7 mouse cellular contexts compared by ENCODE assay signal in genomic region chr2:90939750-90940149, GRCm38 (mm10). TPM values are rescaled to one million over a fixed set of nuclear protein-coding genes. Genes with fewer than 3 reads are reported as not detected.
DNase-seq lines count a peak whose midpoint lies in the region; ATAC-seq lines count a peak whose summit lies in the region.

No protein-coding gene starts in this region.

- H3K4me2 ChIP-seq in embryonic facial prominence, embryonic 12.5 days (replicated peaks): peak overlapping the region; percentile 66
- peak overlapping the region; percentile 61 for H3K4me2 ChIP-seq in hindbrain, embryonic 13.5 days

- H3K36me3 ChIP-seq in embryonic facial prominence, embryonic 12.5 days: no peaks in the 10 kb centered on the region
- no peaks in the 10 kb centered on the region for H3K36me3 ChIP-seq in hindbrain, embryonic 13.5 days

- DNase-seq in right cerebral cortex, postnatal 10 days (ENCODE audit: low spot score in 2 of 2): peak; percentile 37 to 55
- DNase-seq in right cerebral cortex, postnatal 25 days: no peak
- peak; percentile 20 to 37 for DNase-seq in lung, postnatal 4 days
- DNase-seq in adrenal gland, adult 18-20 months (ENCODE audit: low spot score in 2 of 2): no peak
- no peak for DNase-seq in thymus, postnatal 10 days (ENCODE audit: low spot score in 2 of 2)

- peak overlapping the region; percentile 97 for H3K4me3 ChIP-seq in embryonic facial prominence, embryonic 12.5 days
- H3K4me3 ChIP-seq in hindbrain, embryonic 13.5 days: peak overlapping the region; percentile 94

- no peaks in the 10 kb centered on the region for H3K27me3 ChIP-seq in embryonic facial prominence, embryonic 12.5 days
- H3K27me3 ChIP-seq in hindbrain, embryonic 13.5 days: no peaks in the 10 kb centered on the region

- no peaks in the 10 kb centered on the region for H3K9me3 ChIP-seq in embryonic facial prominence, embryonic 12.5 days
- no peaks in the 10 kb centered on the region for H3K9me3 ChIP-seq in hindbrain, embryonic 13.5 days

- 54% methylated on average over 8 of the region's 8 CpGs for WGBS in embryonic facial prominence, embryonic 12.5 days
- WGBS in hindbrain, embryonic 13.5 days: 51% methylated on average over 8 of the region's 8 CpGs

- peaks cover 20% of the 10 kb centered on the region for H3K4me1 ChIP-seq in embryonic facial prominence, embryonic 12.5 days
- peaks cover 41% of the 10 kb centered on the region for H3K4me1 ChIP-seq in hindbrain, embryonic 13.5 days (replicated peaks)

- peak overlapping the region; percentile 97 for H3K9ac ChIP-seq in embryonic facial prominence, embryonic 12.5 days
- H3K9ac ChIP-seq in hindbrain, embryonic 13.5 days: peak overlapping the region; percentile 98

- peak overlapping the region; percentile 97 for H3K27ac ChIP-seq in embryonic facial prominence, embryonic 12.5 days
- H3K27ac ChIP-seq in hindbrain, embryonic 13.5 days: peak overlapping the region; percentile 98

- ATAC-seq in embryonic facial prominence, embryonic 12.5 days (ENCODE audit: insufficient number of reproducible peaks, insufficient read depth, low FRiP score, low TSS enrichment): no peak
- peak; percentile 70 for ATAC-seq in hindbrain, embryonic 13.5 days (ENCODE audit: low FRiP score)

RNA-seq across cellular contexts. Expression of gene Celf1, which starts 0.4 kb away (rescaled TPM):
- polyA plus RNA-seq in embryonic facial prominence, embryonic 12.5 days (2016; fragmentation: Nextera tagmentation; extraction: Ambion mirVana): 113 and 116 TPM in 2 replicates
- 108 and 121 TPM in 2 replicates for polyA plus RNA-seq in hindbrain, embryonic 13.5 days (2015; fragmentation: Nextera tagmentation; extraction: Ambion mirVana)
- 10 to 100 TPM; 90.5 to 97.3 TPM for total RNA-seq in adrenal gland, adult 18-20 months (2021)

RNA-seq across cellular contexts. Expression of gene Ndufs3, which starts 35.1 kb away (rescaled TPM):
- polyA plus RNA-seq in embryonic facial prominence, embryonic 12.5 days (2016; fragmentation: Nextera tagmentation; extraction: Ambion mirVana): 208 and 212 TPM in 2 replicates
- polyA plus RNA-seq in hindbrain, embryonic 13.5 days (2015; fragmentation: Nextera tagmentation; extraction: Ambion mirVana): 212 and 215 TPM in 2 replicates
- 100 to 1,000 TPM; 419 to 469 TPM for total RNA-seq in adrenal gland, adult 18-20 months (2021)

RNA-seq across cellular contexts. Expression of gene Kbtbd4, which starts 35.2 kb away (rescaled TPM):
- polyA plus RNA-seq in embryonic facial prominence, embryonic 12.5 days (2016; fragmentation: Nextera tagmentation; extraction: Ambion mirVana): 51.1 and 53.7 TPM in 2 replicates
- 56.2 and 61.6 TPM in 2 replicates for polyA plus RNA-seq in hindbrain, embryonic 13.5 days (2015; fragmentation: Nextera tagmentation; extraction: Ambion mirVana)
- total RNA-seq in adrenal gland, adult 18-20 months (2021): 10 to 100 TPM; 36.6 to 39.5 TPM

RNA-seq across cellular contexts. Expression of gene C1qtnf4, which starts 54.1 kb away (rescaled TPM):
- polyA plus RNA-seq in embryonic facial prominence, embryonic 12.5 days (2016; fragmentation: Nextera tagmentation; extraction: Ambion mirVana): 21.8 and 25.9 TPM in 2 replicates
- polyA plus RNA-seq in hindbrain, embryonic 13.5 days (2015; fragmentation: Nextera tagmentation; extraction: Ambion mirVana): 31.2 and 46.2 TPM in 2 replicates
- 1 to 10 TPM in 1 of 2 experiments, under 1 TPM in 1; 0.93 to 1.3 TPM for total RNA-seq in adrenal gland, adult 18-20 months (2021)

Comparison
In these comparisons a context has a peak if more than half of its experiments do, and no peak if none do; other contexts are left out.
1. DNase-seq: peak in right cerebral cortex, postnatal 10 days (2 of 2) and lung, postnatal 4 days (2 of 2); none in right cerebral cortex, postnatal 25 days (single experiment), adrenal gland, adult 18-20 months (0 of 2) and thymus, postnatal 10 days (0 of 2).